Mouse (Mus musculus): ENCODE data around the gene Spata31d1b. TPM values are rescaled to one million over a fixed set of nuclear protein-coding genes. Genes with fewer than 3 reads are reported as not detected.

The Spata31d1b gene
- total RNA-seq, 4 experiments from 2014 or later: not detected

DNA sequence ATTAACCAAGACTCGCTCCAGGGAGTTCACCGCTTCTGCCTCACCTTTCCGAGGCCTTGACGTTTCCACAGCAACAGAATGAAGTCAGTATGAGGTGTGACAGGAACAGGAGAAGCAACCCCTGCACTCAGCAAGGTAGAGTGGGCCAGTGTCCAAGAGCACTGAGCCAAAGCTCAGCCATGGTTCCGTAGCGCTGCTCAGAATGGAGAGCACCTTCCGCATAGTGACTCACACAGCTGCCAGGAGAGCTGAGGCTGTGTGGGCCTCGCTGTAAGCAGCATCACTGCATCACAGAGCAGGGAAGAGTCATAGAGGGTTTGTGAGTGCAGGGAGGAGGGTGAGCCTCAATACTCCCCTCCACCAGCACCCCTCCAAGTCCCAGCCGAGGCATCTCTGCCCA is 34.6 kb downstream of the Spata31d1b start, which contains the start of gene 1700014D04Rik:
Gene 1700014D04Rik (minus strand): TSS at position 42 of the 400 bp plus-strand sequence.
- DNase-seq (ENCODE audit: low spot score): no peak

- no peak for DNase-seq (ENCODE audit: low spot score)
Observed at GRCm38 (mm10) chr13:59750310-59750709, 38.2 kb downstream of the Spata31d1b start.

DNA sequence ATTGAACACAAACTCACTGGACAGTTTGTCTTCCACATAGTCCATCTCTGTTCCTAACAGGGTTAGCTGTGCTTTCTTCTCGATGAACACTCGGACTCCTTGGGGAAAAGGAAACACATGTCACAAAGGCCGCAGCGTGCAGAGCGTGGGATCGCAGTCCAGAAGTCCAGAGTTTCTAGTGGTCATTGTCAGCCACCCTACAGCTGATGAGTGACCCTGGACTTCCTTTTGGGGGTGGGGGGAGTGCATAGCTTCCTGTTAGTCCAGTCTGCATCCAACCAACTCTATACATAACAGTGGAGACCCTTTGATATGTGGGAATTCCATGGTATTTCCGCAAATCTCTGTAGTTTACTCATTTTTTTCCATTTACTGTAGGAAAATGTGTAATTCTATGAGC is 44.8 kb downstream of the Spata31d1b start:
- no peak for DNase-seq (ENCODE audit: low spot score)

DNA sequence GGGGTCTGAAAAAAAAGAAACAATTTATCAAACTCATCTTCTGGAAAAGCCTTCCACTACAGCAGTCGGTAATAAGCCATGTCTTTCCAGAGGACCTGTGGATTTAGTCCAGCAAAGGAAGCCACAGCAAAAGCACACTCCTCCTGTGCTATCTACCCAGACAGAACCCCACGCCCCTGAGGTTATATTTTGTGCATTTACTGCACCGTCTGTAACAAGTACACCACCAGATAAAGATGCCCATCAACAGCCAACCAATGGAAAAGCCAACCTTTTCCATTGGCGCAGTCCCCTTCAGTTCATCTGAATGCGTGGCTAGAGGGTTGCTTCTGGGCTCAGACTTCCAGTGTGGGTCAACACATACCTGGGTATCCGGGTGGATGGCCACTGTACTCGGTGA is 50.7 kb downstream of the Spata31d1b start:
- no peak for DNase-seq (ENCODE audit: low spot score)

DNA sequence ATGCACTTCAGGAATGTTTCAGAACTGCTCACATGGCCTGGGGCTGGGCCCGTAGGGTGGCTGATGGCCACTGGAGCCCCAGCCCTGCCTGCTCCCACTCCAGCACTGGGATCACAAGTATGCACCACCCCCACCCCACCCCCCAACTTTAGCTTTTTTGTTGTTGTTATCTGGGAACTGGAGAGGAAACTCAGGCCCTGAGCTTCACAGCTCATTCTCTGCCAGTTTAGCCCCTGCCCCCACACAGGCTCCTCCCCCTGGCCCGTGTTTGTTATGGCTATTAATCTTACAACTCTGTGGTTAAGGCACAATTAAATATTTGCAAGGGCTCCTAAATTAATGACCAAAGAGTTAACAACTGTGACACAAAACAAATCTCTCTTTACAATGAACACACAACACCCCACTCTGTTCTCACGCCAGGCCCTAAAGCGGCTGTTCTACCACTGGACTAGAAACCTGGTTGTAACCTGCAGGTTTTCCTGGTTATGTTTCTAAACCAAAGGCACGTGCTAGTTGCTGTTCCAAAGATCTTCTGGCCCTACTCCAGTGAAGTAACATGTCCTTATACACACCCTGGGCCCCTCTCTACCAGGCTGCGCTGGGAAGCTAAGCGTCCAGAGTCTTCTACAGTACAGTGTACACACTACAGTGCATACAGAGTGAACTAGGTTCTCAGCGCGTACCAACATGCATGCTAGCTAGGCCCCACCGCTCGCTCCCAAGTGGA is 54.9 kb downstream of the Spata31d1b start:
- no peak for DNase-seq (ENCODE audit: low spot score)

DNA sequence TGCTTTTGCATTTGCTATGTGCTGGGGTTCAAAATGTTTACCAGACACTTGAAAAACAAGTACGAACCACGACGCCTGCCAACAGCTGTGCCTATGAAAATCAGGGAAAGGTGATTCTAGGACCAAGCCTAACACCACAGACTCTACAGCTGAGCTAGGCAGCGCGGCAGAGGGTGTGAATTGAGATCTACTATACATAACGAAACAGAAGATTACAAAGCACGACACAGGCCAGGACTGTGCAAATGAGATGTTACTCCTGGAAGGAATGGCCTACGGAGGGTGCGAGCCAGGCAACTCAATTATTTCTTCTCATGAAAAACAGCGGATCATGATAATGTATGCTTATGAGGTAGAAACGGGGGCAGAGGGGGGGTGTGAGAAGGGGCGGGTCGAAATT is 56.4 kb downstream of the Spata31d1b start:
- no peak for DNase-seq (ENCODE audit: low spot score)

Other genes with a start within 250 kb of the Spata31d1b start
- gene Agtpbp1, start 127.1 kb upstream of the Spata31d1b start, total RNA-seq (2022): 100 to 1,000 TPM; 109 to 172 (median 146) TPM
- 10 to 100 TPM; 77.4 to 98.8 (median 91.4) TPM for gene Naa35, start 127.0 kb upstream of the Spata31d1b start, total RNA-seq (2022)
- gene Golm1, start 36.5 kb upstream of the Spata31d1b start, total RNA-seq (2022): 10 to 100 TPM; 12.3 to 17.9 (median 14.4) TPM
- gene 4921517D22Rik, start 18.2 kb upstream of the Spata31d1b start, total RNA-seq (2022): not detected
- not detected for gene Spata31d1a, start 2.0 kb upstream of the Spata31d1b start, total RNA-seq (2022)
- gene Spata31d1d, start 19.5 kb downstream of the Spata31d1b start, total RNA-seq (2022): not detected
- gene 1700014D04Rik, start 34.5 kb downstream of the Spata31d1b start, total RNA-seq (2022): not detected
- gene Isca1, start 57.5 kb downstream of the Spata31d1b start, total RNA-seq (2022): 100 to 1,000 TPM; 215 to 235 (median 226) TPM
- gene Gm49354, start 70.0 kb downstream of the Spata31d1b start, total RNA-seq (2022): not detected
- gene Tut7, start 110.9 kb downstream of the Spata31d1b start, total RNA-seq (2022): 10 to 100 TPM; 35.5 to 42.0 (median 39.5) TPM

All from heart, adult 8-10 months (tissue).